Mouse (Mus musculus) liver, postnatal 0 days (tissue): ENCODE data around the gene Ric1. TPM values are rescaled to one million over a fixed set of nuclear protein-coding genes. Genes with fewer than 3 reads are reported as not detected.
A peak's percentile ranks its signal among the peaks of the same experiment; 100 is the strongest.

Experiments
- ATAC-seq: fragments of 200-750 bp; cut with Nextera tagmentation; 2 replicates; pipeline ENCODE4 v1.8.0; 2017; ENCODE audit warnings: mild to moderate bottlenecking, moderate library complexity
- DNase-seq: peaks from one replicate; pipeline ENCODE4 v3.0.0-alpha.2; 2016
- H3K27ac ChIP-seq: fragments of 300-500 bp; sonication (generic); 2 replicates; pipeline ENCODE4 v1.5.1; 2014; ENCODE audit warnings: antibody characterized with exemption, moderate library complexity, mild to moderate bottlenecking, low read depth
- H3K27me3 ChIP-seq: fragments of 300-500 bp; sonication (generic); 2 replicates; pipeline ENCODE4 v1.6.1; 2014; ENCODE audit warnings: low read length, control low read depth, mixed read lengths; ENCODE audit not compliant: insufficient read depth
- H3K36me3 ChIP-seq: fragments of 300-500 bp; sonication (generic); replicated peaks from 2 replicates; pipeline ENCODE4 v1.6.1; 2014; ENCODE audit warnings: mild to moderate bottlenecking, control low read depth, low read length, moderate library complexity, mixed read lengths; ENCODE audit not compliant: insufficient read depth
- H3K4me1 ChIP-seq: fragments of 300-500 bp; sonication (generic); 2 replicates; pipeline ENCODE4 v1.6.1; 2014; ENCODE audit warnings: antibody characterized with exemption, mild to moderate bottlenecking, control low read depth; ENCODE audit not compliant: insufficient read depth
- H3K4me2 ChIP-seq: fragments of 300-500 bp; sonication (generic); 2 replicates; pipeline ENCODE4 v1.6.1; 2014; ENCODE audit warnings: low read depth, mild to moderate bottlenecking, low read length, moderate library complexity, mixed read lengths
- H3K4me3 ChIP-seq: fragments of 300-500 bp; sonication (generic); 2 replicates; pipeline ENCODE4 v1.5.1; 2014; ENCODE audit warnings: low read depth, low read length
- H3K9ac ChIP-seq: fragments of 300-500 bp; sonication (generic); replicated peaks from 2 replicates; pipeline ENCODE4 v1.6.1; 2014; ENCODE audit warnings: mild to moderate bottlenecking, moderate library complexity
- H3K9me3 ChIP-seq: fragments of 300-500 bp; sonication (generic); 2 replicates; pipeline ENCODE4 v1.6.1; 2016; ENCODE audit warnings: mild to moderate bottlenecking, control low read depth, low read length, mixed read lengths
- CTCF ChIP-seq: sonication (generic); IDR thresholded peaks from 2 replicates; pipeline ENCODE4 v1.5.1; 2016; ENCODE audit warnings: antibody characterized with exemption, low read depth
- EP300 ChIP-seq: IDR thresholded peaks from 2 replicates; pipeline ENCODE4 v1.6.1; 2016; ENCODE audit warnings: antibody characterized with exemption, low read depth, mild to moderate bottlenecking
- WGBS: fragments of 180-500 bp; shearing (Covaris S2); extraction: QIAGEN DNeasy Blood & Tissue Kit; methylation state at CpG from one replicate; pipeline ENCODE4 v1.1.7; 2014; ENCODE audit not compliant: insufficient replicate concordance; 5-methylcytosine and 5-hydroxymethylcytosine counted together
- polyA plus RNA-seq: library from polyadenylated mRNA; unstranded; fragments of >200 nt; fragmentation: Nextera tagmentation; extraction: Ambion mirVana; gene quantifications from 2 replicates; pipeline ENCODE4 v1.2.1, GENCODE M21; 2015

Gene Ric1
- polyA plus RNA-seq, 1 experiment from 2014 or later: 7.8 TPM

DNA sequence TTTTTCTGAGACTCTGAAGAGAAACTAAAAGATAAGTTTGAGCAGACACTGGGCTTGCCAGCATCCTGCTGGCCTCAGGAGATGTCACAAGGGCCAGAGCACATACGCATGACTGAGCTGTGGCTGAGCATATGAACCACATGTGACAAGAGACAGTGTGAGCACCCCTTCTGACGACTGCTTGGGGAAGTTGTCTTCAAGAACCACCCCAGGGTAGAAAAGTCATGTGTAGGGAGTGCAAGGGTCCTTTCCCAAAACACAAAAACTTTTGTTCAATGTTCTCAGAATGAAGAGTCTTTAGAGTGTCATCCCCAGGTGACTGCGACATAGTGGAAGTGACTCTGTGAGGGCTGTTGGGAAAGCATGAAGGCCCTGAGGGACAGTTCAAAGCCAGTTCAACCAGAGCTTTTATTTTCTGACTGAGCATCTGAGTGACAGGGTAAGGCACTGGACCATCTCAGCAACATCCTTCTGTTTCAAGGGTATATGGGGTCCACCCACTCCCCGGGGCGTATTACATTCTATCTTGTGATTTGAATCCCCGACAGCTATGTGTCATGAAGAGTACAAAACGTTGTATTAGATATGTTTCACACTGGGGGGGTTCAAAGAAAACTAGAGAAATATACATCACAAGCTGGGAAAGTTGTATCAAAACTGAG, 35.4 kb upstream of the Ric1 start:
- 64% methylated on average over 7 of the region's 7 CpGs for whole genome bisulfite sequencing
- ATAC-seq (peak; percentile 60), DNase-seq (no peak)
- H3K9ac ChIP-seq: no peak overlapping the region
- peaks cover 33% of the 10 kb centered on the region for H3K4me1 ChIP-seq
- no peaks in the 10 kb centered on the region for H3K9me3 ChIP-seq
- no peaks in the 10 kb centered on the region for H3K36me3 ChIP-seq
- no peak overlapping the region for H3K4me2 ChIP-seq
- H3K27ac ChIP-seq: peak overlapping the region; percentile 46
- TF ChIP-seq EP300 (no peak), CTCF (no peak)
- H3K27me3 ChIP-seq: no peaks in the 10 kb centered on the region
- no peak overlapping the region for H3K4me3 ChIP-seq

DNA sequence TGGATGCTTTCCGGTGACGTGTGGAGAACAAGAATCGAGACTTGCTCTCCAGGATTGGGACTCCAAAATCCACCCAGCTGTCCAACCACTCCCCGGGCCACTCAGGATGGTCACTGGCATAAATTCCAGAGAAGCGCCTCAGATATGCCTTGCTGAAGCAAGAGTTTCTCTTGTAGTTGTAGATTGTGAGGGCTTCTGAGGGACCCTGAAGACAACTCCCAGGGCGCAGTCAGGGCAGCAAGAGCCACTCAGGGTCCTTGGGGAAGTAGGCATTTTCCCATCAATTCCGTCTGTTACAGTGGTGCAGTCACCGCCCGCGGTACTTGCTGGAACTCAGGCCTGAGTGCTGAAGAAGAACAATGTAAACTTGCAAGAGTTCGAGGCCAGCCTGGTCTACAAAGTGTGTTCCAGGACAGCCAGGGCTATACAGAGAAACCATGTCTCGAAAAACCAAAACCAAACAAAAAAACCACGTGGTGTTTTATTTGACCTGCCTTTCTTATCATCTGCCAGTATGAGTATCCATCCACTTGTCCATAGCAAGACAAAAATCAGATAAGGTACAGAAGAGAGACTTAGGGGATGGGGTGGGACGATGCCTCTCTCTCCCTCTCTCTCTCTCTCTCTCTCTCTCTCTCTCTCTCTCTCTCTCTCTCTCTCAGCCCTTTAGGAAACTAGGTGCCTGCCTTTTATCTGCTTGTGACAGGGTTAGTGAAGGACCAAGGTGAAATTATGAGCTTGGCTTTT, 34.6 kb upstream of the Ric1 start:
- ATAC-seq: no peak
- H3K36me3 ChIP-seq: no peaks in the 10 kb centered on the region
- no peak overlapping the region for H3K4me2 ChIP-seq
- 75% methylated on average over 14 of the region's 14 CpGs for WGBS
- peaks cover 29% of the 10 kb centered on the region for H3K4me1 ChIP-seq
- H3K9ac ChIP-seq: no peak overlapping the region
- DNase-seq: no peak
- no peak overlapping the region for H3K4me3 ChIP-seq
- H3K27ac ChIP-seq: peak overlapping the region; percentile 66
- no peaks in the 10 kb centered on the region for H3K27me3 ChIP-seq
- no peaks in the 10 kb centered on the region for H3K9me3 ChIP-seq
- TF ChIP-seq CTCF (no peak), EP300 (no peak)

DNA sequence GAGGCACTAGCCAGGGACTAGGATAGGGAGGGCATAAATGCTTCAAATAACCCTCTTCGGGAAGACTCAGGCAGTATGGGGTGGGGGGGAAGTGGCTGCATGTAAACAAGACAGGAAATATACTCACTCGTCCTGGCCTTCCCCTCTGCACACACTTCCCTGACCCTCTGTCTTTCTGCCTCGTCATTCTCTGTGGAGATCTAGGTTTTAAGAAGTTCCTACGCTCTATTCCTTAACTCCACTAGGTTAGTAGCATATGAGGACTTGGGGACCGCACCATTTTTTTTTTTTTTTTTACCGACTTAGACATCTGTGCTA, 34.0 kb upstream of the Ric1 start:
- no peak overlapping the region for H3K9ac ChIP-seq
- H3K27ac ChIP-seq: peak overlapping the region; percentile 66
- no peaks in the 10 kb centered on the region for H3K27me3 ChIP-seq
- H3K4me3 ChIP-seq: no peak overlapping the region
- peak overlapping the region; percentile 29; the same call in 1 of the 2 replicates for H3K4me2 ChIP-seq
- ATAC-seq (peak; percentile 28; the same call in 1 of the 2 replicates), DNase-seq (no peak)
- TF ChIP-seq CTCF (no peak), EP300 (no peak)
- no peaks in the 10 kb centered on the region for H3K9me3 ChIP-seq
- 20% methylated on average over 6 of the region's 6 CpGs for WGBS
- no peaks in the 10 kb centered on the region for H3K36me3 ChIP-seq
- H3K4me1 ChIP-seq: peaks cover 25% of the 10 kb centered on the region

DNA sequence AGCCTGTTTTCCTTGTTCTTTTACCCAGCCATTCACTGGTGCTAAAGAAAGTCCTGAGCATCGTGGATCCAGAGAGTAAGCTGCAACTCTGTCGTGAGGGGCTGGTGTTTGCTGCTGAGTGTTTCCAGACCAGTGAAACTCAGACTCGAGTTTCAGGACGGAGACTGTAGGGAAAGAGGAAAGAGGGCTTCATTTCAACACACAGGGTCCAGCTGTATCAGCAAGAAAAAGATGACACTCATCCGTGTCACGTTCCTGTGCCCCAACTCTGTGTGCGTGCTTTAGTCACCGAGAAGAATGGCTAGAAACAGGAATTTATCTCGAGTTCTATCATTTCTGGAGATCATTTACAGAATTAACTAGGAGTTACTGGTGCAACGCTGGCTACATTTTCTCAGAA, 33.7 kb upstream of the Ric1 start:
- TF ChIP-seq EP300 (no peak), CTCF (no peak)
- ATAC-seq: no peak
- Histone ChIP-seq H3K4me2 (peak overlapping the region; percentile 29; the same call in 1 of the 2 replicates), H3K9me3 (no peaks in the 10 kb centered on the region), H3K9ac (0 out of 2 replicates have a peak overlapping the region, but pooled peaks have one; percentile 19), H3K4me3 (no peak overlapping the region), H3K27me3 (no peaks in the 10 kb centered on the region), H3K36me3 (no peaks in the 10 kb centered on the region), H3K27ac (peak overlapping the region; percentile 66), H3K4me1 (peaks cover 27% of the 10 kb centered on the region)
- WGBS: 23% methylated on average over 10 of the region's 10 CpGs
- no peak for DNase-seq

DNA sequence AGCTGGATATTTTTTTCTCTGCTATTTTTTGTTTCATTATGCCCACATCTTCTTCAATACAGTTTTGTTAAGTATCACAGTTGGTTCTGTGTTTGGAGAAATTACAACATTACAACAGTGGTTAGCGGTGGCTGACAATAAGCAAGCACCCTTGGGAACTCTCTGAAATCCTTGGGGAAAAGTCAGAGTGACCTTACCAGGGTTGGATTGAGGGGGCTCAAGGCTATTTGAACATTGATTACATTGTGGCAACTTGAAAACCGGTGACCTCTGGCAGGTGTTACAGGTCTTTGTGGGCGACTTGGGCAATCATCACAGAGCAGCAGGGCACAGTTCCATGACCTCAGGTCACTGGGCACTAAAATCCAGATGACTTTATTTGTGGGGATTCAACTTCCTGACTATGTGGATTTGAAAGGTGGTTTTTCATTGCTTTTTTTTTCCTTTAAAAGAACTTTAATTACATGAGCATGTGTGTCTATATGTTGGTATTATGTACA, 32.2 kb upstream of the Ric1 start:
- TF ChIP-seq CTCF (no peak), EP300 (no peak)
- 50% methylated on average over 3 of the region's 3 CpGs for WGBS
- peaks cover 27% of the 10 kb centered on the region for H3K4me1 ChIP-seq
- H3K4me2 ChIP-seq: no peak overlapping the region
- H3K4me3 ChIP-seq: no peak overlapping the region
- H3K9ac ChIP-seq: no peak overlapping the region
- H3K27me3 ChIP-seq: no peaks in the 10 kb centered on the region
- DNase-seq: peak; percentile 44
- ATAC-seq: peak; percentile 62
- H3K36me3 ChIP-seq: no peaks in the 10 kb centered on the region
- peak overlapping the region; percentile 25 for H3K27ac ChIP-seq
- no peaks in the 10 kb centered on the region for H3K9me3 ChIP-seq

DNA sequence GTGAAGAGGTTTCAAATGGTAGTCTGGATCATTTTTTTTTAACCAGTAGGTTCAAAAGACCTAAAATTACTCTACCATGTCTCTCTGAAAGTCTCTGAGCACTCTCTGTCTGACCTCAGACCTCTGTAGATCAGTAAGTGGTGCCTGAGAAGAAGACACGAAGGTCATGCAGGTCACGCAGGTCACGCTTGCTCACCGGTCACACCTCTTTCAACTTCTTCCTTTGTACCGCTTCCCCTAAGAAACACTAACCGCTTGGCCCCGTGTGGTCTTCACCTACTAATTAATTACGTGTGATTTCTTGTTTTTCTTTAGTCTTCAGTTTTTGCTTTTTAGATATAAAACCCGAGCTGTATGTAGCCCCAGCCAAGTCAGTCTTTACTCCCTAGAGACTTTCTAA, 30.6 kb upstream of the Ric1 start:
- no peak for DNase-seq
- no peaks in the 10 kb centered on the region for H3K27me3 ChIP-seq
- no peak overlapping the region for H3K9ac ChIP-seq
- H3K27ac ChIP-seq: no peak overlapping the region
- H3K9me3 ChIP-seq: no peaks in the 10 kb centered on the region
- no peak for ATAC-seq
- H3K36me3 ChIP-seq: no peaks in the 10 kb centered on the region
- 60% methylated on average over 9 of the region's 9 CpGs for WGBS
- no peak overlapping the region for H3K4me2 ChIP-seq
- H3K4me3 ChIP-seq: no peak overlapping the region
- H3K4me1 ChIP-seq: peaks cover 34% of the 10 kb centered on the region
- TF ChIP-seq CTCF (no peak), EP300 (no peak)
